Mouse (Mus musculus) duodenum, adult 2 months (tissue): Measurements from ENCODE around the gene 2610008E11Rik. TPM values are rescaled to one million over a fixed set of nuclear protein-coding genes. Genes with fewer than 3 reads are reported as not detected.

Experiments
- polyA plus RNA-seq: library from polyadenylated mRNA; depleted of rRNA; stranded (reverse); fragments of >200 nt; gene quantifications from 2 replicates; pipeline ENCODE4 v1.2.3, GENCODE M21; 2012; ENCODE audit warnings: low replicate concordance; rRNA removed

Gene 2610008E11Rik
- 0.06 and 0.22 TPM in 2 replicates for polyA plus RNA-seq

DNA sequence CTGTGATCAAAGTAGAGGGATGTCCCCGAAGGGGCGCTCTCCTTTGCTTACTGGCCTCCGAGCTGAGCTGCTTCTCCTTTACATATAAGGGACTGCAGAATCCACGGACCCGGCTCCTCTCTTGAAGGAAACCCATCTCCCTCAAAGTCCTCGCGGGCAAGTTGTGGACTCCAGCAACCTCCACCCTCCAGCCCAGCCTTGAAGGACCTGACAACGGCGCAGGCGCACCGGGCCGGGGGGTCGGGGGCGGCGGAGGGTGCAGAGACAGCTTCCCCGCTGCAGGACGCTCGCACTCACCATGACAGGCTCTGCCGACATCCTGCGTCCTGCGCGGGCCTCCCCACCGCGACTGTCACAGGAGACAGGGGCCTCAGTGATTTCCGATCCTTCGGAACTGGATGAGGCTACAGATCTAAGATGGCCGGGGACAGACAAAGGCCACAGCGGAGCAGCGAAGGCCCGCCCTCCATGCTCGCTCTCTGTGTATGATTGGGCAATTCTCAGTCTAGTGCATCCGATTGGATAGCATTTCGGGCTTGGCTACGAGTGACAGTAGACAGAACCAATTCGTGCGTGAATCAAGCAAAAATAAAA, at the start of gene 2610008E11Rik:
TSS of gene 2610008E11Rik (minus strand) at position 440 of the 594 bp plus-strand sequence.

DNA sequence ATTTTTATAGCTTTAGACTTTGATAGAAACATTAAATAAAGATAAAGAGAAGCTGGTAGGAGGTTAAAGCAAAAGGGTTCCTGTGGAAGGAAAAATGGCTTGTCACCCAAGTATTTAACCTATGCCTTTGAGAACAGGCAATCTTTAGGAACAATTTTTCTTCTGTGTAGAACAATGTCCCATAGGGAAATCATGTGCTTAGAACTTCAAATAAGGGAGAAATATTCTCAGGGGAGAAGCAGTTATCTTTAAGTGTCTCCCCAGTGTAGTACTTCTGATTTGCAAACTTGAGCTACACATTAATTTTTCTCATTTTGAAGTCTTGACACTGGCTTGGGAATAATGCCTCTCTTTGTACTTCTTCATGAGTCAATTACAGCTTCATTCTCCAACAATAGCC, 69.0 kb downstream of the 2610008E11Rik start, which contains the start of gene Olfr57:
TSS of gene Olfr57 (plus strand) at position 301 of the 400 bp plus-strand sequence.

Other genes with a start within 250 kb of the 2610008E11Rik start
- not detected in 2 replicates for gene Olfr1356, start 245.4 kb downstream of the 2610008E11Rik start, polyA plus RNA-seq
- not detected in 2 replicates for gene Olfr1355, start 222.1 kb downstream of the 2610008E11Rik start, polyA plus RNA-seq
- gene Olfr1354, start 184.4 kb downstream of the 2610008E11Rik start, polyA plus RNA-seq, result not detected in 2 replicates
- not detected in 2 replicates for gene Olfr8, start 147.0 kb downstream of the 2610008E11Rik start, polyA plus RNA-seq
- gene Olfr1353, start 134.3 kb downstream of the 2610008E11Rik start, polyA plus RNA-seq, result not detected in 2 replicates
- not detected in 2 replicates for gene Olfr1352, start 116.5 kb downstream of the 2610008E11Rik start, polyA plus RNA-seq
- not detected in 2 replicates for gene Olfr1351, start 85.1 kb downstream of the 2610008E11Rik start, polyA plus RNA-seq
- not detected in 2 replicates for gene Olfr57, start 68.9 kb downstream of the 2610008E11Rik start, polyA plus RNA-seq
- not detected in 2 replicates for gene Vmn2r80, start 51.2 kb upstream of the 2610008E11Rik start, polyA plus RNA-seq
- gene Vmn2r81, start 150.1 kb upstream of the 2610008E11Rik start, polyA plus RNA-seq, result not detected in 2 replicates